Comparison of ENCODE assay signal across 29 mouse cellular contexts in the genomic region with DNA sequence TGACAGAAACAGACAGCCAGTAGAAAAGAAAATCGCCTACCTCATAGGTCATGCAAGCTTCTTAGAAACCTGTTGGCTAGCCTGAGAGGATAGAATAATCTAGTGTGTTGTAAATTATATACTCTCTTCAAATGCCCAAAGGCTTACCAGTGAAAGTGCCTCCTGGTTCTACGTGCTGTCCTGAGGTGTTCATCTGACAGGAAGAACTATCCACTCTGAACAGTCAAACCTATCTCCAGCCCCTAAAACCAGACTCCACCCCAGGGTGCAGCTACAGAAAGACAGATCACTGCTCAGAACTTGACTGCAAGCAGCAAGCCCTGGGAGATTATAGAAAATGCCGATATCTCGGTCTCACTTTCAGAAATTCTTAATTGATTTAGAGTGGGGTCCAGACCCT.
DNase-seq lines count a peak whose midpoint lies in the region; TF ChIP-seq lines count a peak whose summit lies in the region.
"Had no signal": no experiment of that assay in that cellular context is flagged by ENCODE, and none has a peak within 500 bp of the region (broad histone marks: within the 10 kb centered on the region; RNA-seq: fewer than 3 reads in every experiment).

No protein-coding gene starts in this region.

- TF ChIP-seq POLR2A in thymus, adult 2 months (IDR thresholded peaks at IDR 0.05; ENCODE audit: control insufficient read depth, extremely low read depth, insufficient read depth, low read length, poor library complexity), result no peak

- H3K4me3 ChIP-seq in heart, embryonic 10.5 days, result no peak overlapping the region
- no peak overlapping the region for H3K4me3 ChIP-seq in thymus, adult 2 months (ENCODE audit: control insufficient read depth, insufficient read depth, low read length)
- H3K4me3 ChIP-seq: embryonic facial prominence, embryonic 10.5 days; embryonic facial prominence, embryonic 13.5 days; erythroblast, embryonic 14.5 days; forebrain, embryonic 12.5 days; forebrain, embryonic 15.5 days; heart, embryonic 12.5 days; heart, embryonic 15.5 days had no signal

- WGBS in heart, embryonic 10.5 days, result 74% methylated on average over 4 of the region's 4 CpGs
- 88% methylated on average over 4 of the region's 4 CpGs for WGBS in thymus, adult 2 months

- no peak overlapping the region for H3K27ac ChIP-seq in heart, embryonic 10.5 days
- H3K27ac ChIP-seq in thymus, adult 2 months (ENCODE audit: control insufficient read depth, insufficient read depth, low read length), result peak overlapping the region; percentile 54; the same call in 1 of the 2 replicates
- H3K27ac ChIP-seq: embryonic facial prominence, embryonic 10.5 days; embryonic facial prominence, embryonic 13.5 days; forebrain, embryonic 12.5 days; forebrain, embryonic 15.5 days; hindbrain, embryonic 14.5 days; hindbrain, postnatal 0 days had no signal

- DNase-seq in heart, embryonic 10.5 days (ENCODE audit: low spot score), result peak; percentile 27
- DNase-seq in heart, adult 18-20 months, result no peak
- DNase-seq in thymus, adult 2 months, result peak; percentile 7
- DNase-seq in thymus, adult 18-20 months, result no peak
- peak; percentile 25 for DNase-seq in naive thymus-derived CD4-positive, alpha-beta T cell, adult 2 months (ENCODE audit: low read depth)
- DNase-seq in thymus, postnatal 4 days, result peak; percentile 18
- DNase-seq in adrenal gland, adult 2 months, result no peak
- DNase-seq: adrenal gland, adult 8-10 months; adrenal gland, postnatal 25 days; B cell, adult 2 months; cerebellum, adult 11-12 months; cerebellum, adult 8-10 months; cerebellum, postnatal 10 days; cerebellum, postnatal 36 days; embryo, embryonic 11 days; gastrocnemius, postnatal 25 days; heart, postnatal 10 days; heart, postnatal 4 days had no signal

- H3K4me1 ChIP-seq in heart, embryonic 10.5 days, result peaks cover 15% of the 10 kb centered on the region
- H3K4me1 ChIP-seq in thymus, adult 2 months (replicated peaks; ENCODE audit: control insufficient read depth, insufficient read depth, low read length), result peaks cover 28% of the 10 kb centered on the region
- H3K4me1 ChIP-seq: embryonic facial prominence, embryonic 13.5 days had no signal

- H3K9me3 ChIP-seq in heart, embryonic 10.5 days, result no peaks in the 10 kb centered on the region
- H3K9me3 ChIP-seq: embryonic facial prominence, embryonic 10.5 days; embryonic facial prominence, embryonic 13.5 days; forebrain, embryonic 12.5 days; forebrain, embryonic 15.5 days; G1E; heart, embryonic 12.5 days; heart, embryonic 15.5 days had no signal

- no peaks in the 10 kb centered on the region for H3K36me3 ChIP-seq in heart, embryonic 10.5 days
- H3K36me3 ChIP-seq in thymus, adult 2 months (ENCODE audit: control insufficient read depth, insufficient read depth, low read length), result no peaks in the 10 kb centered on the region
- H3K36me3 ChIP-seq: embryonic facial prominence, embryonic 10.5 days; embryonic facial prominence, embryonic 13.5 days; forebrain, embryonic 12.5 days; forebrain, embryonic 15.5 days; G1E; heart, embryonic 12.5 days; heart, embryonic 15.5 days had no signal

- no peaks in the 10 kb centered on the region for H3K27me3 ChIP-seq in heart, embryonic 10.5 days (ENCODE audit: insufficient read depth, poor library complexity, severe bottlenecking)
- H3K27me3 ChIP-seq in thymus, adult 2 months (ENCODE audit: control insufficient read depth, insufficient read depth, low read length), result no peaks in the 10 kb centered on the region
- H3K27me3 ChIP-seq: CH12.LX; embryonic facial prominence, embryonic 13.5 days; forebrain, embryonic 12.5 days; forebrain, embryonic 15.5 days; heart, embryonic 12.5 days; heart, embryonic 15.5 days had no signal

- TF ChIP-seq CTCF in thymus, adult 2 months (IDR thresholded peaks at IDR 0.05; ENCODE audit: borderline replicate concordance, control insufficient read depth, extremely low read depth, insufficient read depth, low read length, poor library complexity), result no peak

Comparison
In these comparisons a context has a peak if more than half of its experiments do, and no peak if none do; other contexts are left out.
1. DNase-seq: peak in heart, embryonic 10.5 days (single experiment), thymus, adult 2 months (single experiment), naive thymus-derived CD4-positive, alpha-beta T cell, adult 2 months (single experiment) and thymus, postnatal 4 days (single experiment); none in heart, adult 18-20 months (0 of 2), thymus, adult 18-20 months (0 of 2) and adrenal gland, adult 2 months (single experiment).